Mouse (Mus musculus) gastrocnemius, adult 2 months (tissue): ENCODE results near the gene Alg9. TPM values are rescaled to one million over a fixed set of nuclear protein-coding genes. Genes with fewer than 3 reads are reported as not detected.

ENCODE experiments used
- DNase-seq: peaks from one replicate; pipeline ENCODE4 v3.0.0; 2022
- H3K27ac ChIP-seq: fragments of 200-600 bp; 2 replicates; pipeline ENCODE4 v1.8.1; 2022; ENCODE audit warnings: mild to moderate bottlenecking
- H3K4me3 ChIP-seq: fragments of 200-600 bp; 2 replicates; pipeline ENCODE4 v1.8.1; 2022; ENCODE audit warnings: mild to moderate bottlenecking, moderate library complexity
- CTCF ChIP-seq: fragments of 200-600 bp; IDR thresholded peaks from 2 replicates; pipeline ENCODE4 v1.8.1; 2022; ENCODE audit warnings: antibody characterized with exemption, mild to moderate bottlenecking, moderate library complexity
- intact Hi-C: fragments of 180-260 bp; cut with DNase I; formaldehyde crosslinking; loops from one replicate; pipeline ENCODE4 v1.15.1; 2025
- total RNA-seq, 2 experiments: library from RNA; stranded (reverse); gene quantifications; 2 replicates each; pipeline ENCODE4 v1.2.3; 2021

The Alg9 gene
- total RNA-seq, 2 experiments from 2014 or later = 7.8 to 11.2 TPM

- no peak for TF ChIP-seq CTCF
- Histone ChIP-seq H3K4me3 (peak overlapping the region; percentile 32), H3K27ac (peak overlapping the region; percentile 92)
- intact Hi-C loops = no loop called here
- peak; percentile 49 for DNase-seq
Observed at GRCm38 (mm10) chr9:50889964-50890363, 115.1 kb downstream of the Alg9 start.

DNA sequence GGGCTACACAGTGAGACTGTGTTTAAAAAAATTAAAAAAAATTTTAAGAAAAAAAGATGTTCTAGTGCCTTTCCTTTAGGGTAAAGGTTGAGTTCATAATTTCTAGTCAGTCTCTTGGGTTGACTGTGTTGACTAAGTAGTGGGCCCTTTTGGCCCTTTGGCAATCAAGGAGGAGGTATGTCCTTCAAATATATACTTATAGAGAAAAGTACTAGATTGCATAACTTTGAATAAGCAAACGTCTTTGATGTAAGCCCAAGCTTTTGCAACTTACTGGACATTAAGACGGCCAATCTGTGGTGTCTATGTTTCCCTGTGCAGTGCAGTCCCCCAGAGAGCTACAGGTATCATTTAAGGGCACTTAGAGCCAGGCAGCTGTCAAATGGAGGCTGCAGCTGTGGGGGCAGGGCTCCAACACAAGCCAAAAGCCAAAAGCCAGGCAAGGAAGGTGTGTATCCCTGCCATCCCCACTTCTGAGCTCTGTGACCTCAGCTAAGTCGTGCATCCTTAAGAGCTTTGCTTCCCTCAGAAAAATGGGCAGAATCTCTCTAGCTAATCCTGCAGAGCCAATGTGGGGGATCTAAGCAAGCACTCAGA, 115.8 kb downstream of the Alg9 start:
- intact Hi-C loops = no loop called here
- Histone ChIP-seq H3K4me3 (peak overlapping the region; percentile 65; the same call in 1 of the 2 replicates), H3K27ac (peak overlapping the region; percentile 92)
- peak; percentile 71 for DNase-seq
- TF ChIP-seq CTCF = no peak

Other genes starting within 250 kb of the Alg9 start
- gene Pts, start 246.3 kb upstream of the Alg9 start, total RNA-seq = 10 to 100 TPM; 10.4 to 11.9 TPM
- 1 to 10 TPM in 1 of 2 experiments, under 1 TPM in 1; 0.87 to 1.0 TPM for gene Il18, start 220.2 kb upstream of the Alg9 start, total RNA-seq
- gene Bco2, start 219.8 kb upstream of the Alg9 start, total RNA-seq = under 1 TPM; 0.26 to 0.45 TPM
- not detected for gene Tex12, start 213.7 kb upstream of the Alg9 start, total RNA-seq
- 100 to 1,000 TPM; 269 to 419 TPM for gene Sdhd, start 171.2 kb upstream of the Alg9 start, total RNA-seq
- gene Timm8b, start 171.1 kb upstream of the Alg9 start, total RNA-seq = 100 to 1,000 TPM; 211 to 231 TPM
- under 1 TPM; 0.53 to 0.61 TPM for gene Pih1d2, start 157.7 kb upstream of the Alg9 start, total RNA-seq
- 10 to 100 TPM; 11.1 to 11.7 TPM for gene Nkapd1, start 157.6 kb upstream of the Alg9 start, total RNA-seq
- 100 to 1,000 TPM; 170 to 247 TPM for gene Dlat, start 115.2 kb upstream of the Alg9 start, total RNA-seq
- gene Dixdc1, start 35.5 kb upstream of the Alg9 start, total RNA-seq = 1 to 10 TPM; 2.6 to 4.7 TPM
- gene 2310030G06Rik, start 28.5 kb upstream of the Alg9 start, total RNA-seq = 1 to 10 TPM; 2.4 to 6.5 TPM
- 1,000 to 10,000 TPM in 1 of 2 experiments, 100 to 1,000 TPM in 1; 885 to 2,545 TPM for gene Cryab, start 23.7 kb upstream of the Alg9 start, total RNA-seq
- gene Hspb2, start 22.7 kb upstream of the Alg9 start, total RNA-seq = 100 to 1,000 TPM; 123 to 143 TPM
- 1 to 10 TPM; 3.4 to 3.9 TPM for gene Fdxacb1, start 6.8 kb upstream of the Alg9 start, total RNA-seq
- gene 1110032A03Rik, start 501 bp downstream of the Alg9 start, total RNA-seq = 10 to 100 TPM; 10.4 to 11.2 TPM
- gene Ppp2r1b, start 70.3 kb downstream of the Alg9 start, total RNA-seq = 1 to 10 TPM; 5.9 to 7.6 TPM
- 10 to 100 TPM; 17.9 to 25.2 TPM for gene Sik2, start 234.1 kb downstream of the Alg9 start, total RNA-seq